14 mouse cellular contexts compared by ENCODE assay signal in genomic region chr9:18431687-18432086, GRCm38 (mm10). TPM values are rescaled to one million over a fixed set of nuclear protein-coding genes. Genes with fewer than 3 reads are reported as not detected.
DNase-seq lines count a peak whose midpoint lies in the region; ATAC-seq lines count a peak whose summit lies in the region.
"Had no signal": no experiment of that assay in that cellular context is flagged by ENCODE, and none has a peak within 500 bp of the region (broad histone marks: within the 10 kb centered on the region; RNA-seq: fewer than 3 reads in every experiment).

No protein-coding gene starts in this region.

- H3K4me1 ChIP-seq in heart, embryonic 10.5 days = no peaks in the 10 kb centered on the region
- no peaks in the 10 kb centered on the region for H3K4me1 ChIP-seq in midbrain, embryonic 16.5 days (ENCODE audit: control insufficient read depth, insufficient read depth, low read length)
- H3K4me1 ChIP-seq: midbrain, embryonic 13.5 days had no signal

- no peak overlapping the region for H3K4me2 ChIP-seq in midbrain, embryonic 16.5 days (ENCODE audit: low read length)
- H3K4me2 ChIP-seq: midbrain, embryonic 13.5 days had no signal

- H3K9me3 ChIP-seq in heart, embryonic 10.5 days = no peaks in the 10 kb centered on the region
- no peaks in the 10 kb centered on the region for H3K9me3 ChIP-seq in midbrain, embryonic 16.5 days (replicated peaks; ENCODE audit: control insufficient read depth, low read length, poor library complexity, severe bottlenecking)
- H3K9me3 ChIP-seq: midbrain, embryonic 13.5 days had no signal

- no peaks in the 10 kb centered on the region for H3K27me3 ChIP-seq in heart, embryonic 10.5 days (ENCODE audit: insufficient read depth, poor library complexity, severe bottlenecking)
- H3K27me3 ChIP-seq in midbrain, embryonic 16.5 days (ENCODE audit: control insufficient read depth, insufficient read depth, low read depth, low read length) = no peaks in the 10 kb centered on the region
- H3K27me3 ChIP-seq: midbrain, embryonic 13.5 days had no signal

- no peak for ATAC-seq in midbrain, embryonic 16.5 days
- ATAC-seq: intestine, embryonic 16.5 days; midbrain, embryonic 13.5 days had no signal

- H3K27ac ChIP-seq in heart, embryonic 10.5 days = no peak overlapping the region
- H3K27ac ChIP-seq in midbrain, embryonic 16.5 days (ENCODE audit: low read length) = no peak overlapping the region
- H3K27ac ChIP-seq: midbrain, embryonic 13.5 days had no signal

- no peak overlapping the region for H3K4me3 ChIP-seq in heart, embryonic 10.5 days
- no peak overlapping the region for H3K4me3 ChIP-seq in midbrain, embryonic 16.5 days (ENCODE audit: low read depth, low read length)
- H3K4me3 ChIP-seq: erythroblast, embryonic 14.5 days; midbrain, embryonic 13.5 days had no signal

- 72% methylated on average over 10 of the region's 10 CpGs for WGBS in heart, embryonic 10.5 days
- WGBS in midbrain, embryonic 16.5 days = 87% methylated on average over 10 of the region's 10 CpGs

- no peaks in the 10 kb centered on the region for H3K36me3 ChIP-seq in heart, embryonic 10.5 days
- H3K36me3 ChIP-seq in midbrain, embryonic 16.5 days (ENCODE audit: control insufficient read depth, insufficient read depth, low read length) = no peaks in the 10 kb centered on the region
- H3K36me3 ChIP-seq: midbrain, embryonic 13.5 days had no signal

- DNase-seq in adrenal gland, postnatal 25 days = peak; percentile 5
- no peak for DNase-seq in adrenal gland, adult (ENCODE audit: inconsistent age in 2 of 2, low spot score in 1 of 2)
- peak; percentile 14 for DNase-seq in heart, postnatal 4 days
- no peak for DNase-seq in heart, embryonic 10.5 days (ENCODE audit: low spot score)
- DNase-seq in right cerebral cortex, postnatal 10 days (ENCODE audit: low spot score in 2 of 2) = peak; percentile 27 to 28
- no peak for DNase-seq in right cerebral cortex, adult 18-20 months
- no peak for DNase-seq in embryo, embryonic 11 days
- DNase-seq: cerebellum, adult 11 months had no signal

- no peak overlapping the region for H3K9ac ChIP-seq in midbrain, embryonic 16.5 days (ENCODE audit: low read depth, low read length)
- H3K9ac ChIP-seq: midbrain, embryonic 13.5 days had no signal

RNA-seq across cellular contexts. Expression of gene Mbd3l2, which starts 1.2 kb away (rescaled TPM):
- not detected in 2 replicates for total RNA-seq in adrenal gland, postnatal 25 days (2021)
- total RNA-seq in heart, postnatal 4 days (2021) = not detected
- polyA plus RNA-seq in heart, embryonic 10.5 days (2016; fragmentation: Nextera tagmentation; extraction: Ambion mirVana) = not detected in 2 replicates
- 0.09 and 0.20 TPM in 2 replicates for polyA plus RNA-seq in midbrain, embryonic 16.5 days (2015; fragmentation: Nextera tagmentation; extraction: Ambion mirVana)
- polyA plus RNA-seq: C2C12; erythroblast, embryonic 14.5 days; intestine, embryonic 16.5 days; liver, embryonic 16.5 days had no signal

RNA-seq across cellular contexts. Expression of gene Ubtfl1, which starts 27.5 kb away (rescaled TPM):
- total RNA-seq in adrenal gland, postnatal 25 days (2021) = not detected in 2 replicates
- total RNA-seq in heart, postnatal 4 days (2021) = not detected
- polyA plus RNA-seq in heart, embryonic 10.5 days (2016; fragmentation: Nextera tagmentation; extraction: Ambion mirVana) = not detected in 2 replicates
- not detected in 2 replicates for polyA plus RNA-seq in midbrain, embryonic 16.5 days (2015; fragmentation: Nextera tagmentation; extraction: Ambion mirVana)
- polyA plus RNA-seq: erythroblast, embryonic 14.5 days; intestine, embryonic 16.5 days; liver, embryonic 16.5 days; midbrain, embryonic 13.5 days had no signal

RNA-seq across cellular contexts. Expression of gene Naalad2, which starts 28.9 kb away (rescaled TPM):
- 2.7 and 4.2 TPM in 2 replicates for total RNA-seq in adrenal gland, postnatal 25 days (2021)
- 10 to 100 TPM; 10.7 to 13.3 TPM for total RNA-seq in heart, postnatal 4 days (2021)
- polyA plus RNA-seq in heart, embryonic 10.5 days (2016; fragmentation: Nextera tagmentation; extraction: Ambion mirVana) = 1.1 and 1.2 TPM in 2 replicates
- polyA plus RNA-seq in midbrain, embryonic 16.5 days (2015; fragmentation: Nextera tagmentation; extraction: Ambion mirVana) = 2.0 and 2.4 TPM in 2 replicates
- polyA plus RNA-seq: erythroblast, embryonic 14.5 days had no signal

RNA-seq across cellular contexts. Expression of gene Zfp558, which starts 46.4 kb away (rescaled TPM):
- 2.1 and 2.6 TPM in 2 replicates for total RNA-seq in adrenal gland, postnatal 25 days (2021)
- total RNA-seq in heart, postnatal 4 days (2021) = 1 to 10 TPM; 2.5 to 3.6 TPM
- polyA plus RNA-seq in heart, embryonic 10.5 days (2016; fragmentation: Nextera tagmentation; extraction: Ambion mirVana) = 4.2 and 4.5 TPM in 2 replicates
- 49.4 and 50.9 TPM in 2 replicates for polyA plus RNA-seq in midbrain, embryonic 16.5 days (2015; fragmentation: Nextera tagmentation; extraction: Ambion mirVana)
- polyA plus RNA-seq: erythroblast, embryonic 14.5 days had no signal

RNA-seq across cellular contexts. Expression of gene Mbd3l1, which starts 46.5 kb away (rescaled TPM):
- total RNA-seq in adrenal gland, postnatal 25 days (2021) = not detected in 2 replicates
- total RNA-seq in heart, postnatal 4 days (2021) = not detected
- not detected in 2 replicates for polyA plus RNA-seq in heart, embryonic 10.5 days (2016; fragmentation: Nextera tagmentation; extraction: Ambion mirVana)
- not detected in 2 replicates for polyA plus RNA-seq in midbrain, embryonic 16.5 days (2015; fragmentation: Nextera tagmentation; extraction: Ambion mirVana)
- polyA plus RNA-seq: C2C12; erythroblast, embryonic 14.5 days; intestine, embryonic 16.5 days; liver, embryonic 16.5 days; midbrain, embryonic 13.5 days had no signal

Comparison
In these comparisons a context has a peak if more than half of its experiments do, and no peak if none do; other contexts are left out.
1. DNase-seq: peak in adrenal gland, postnatal 25 days (single experiment), heart, postnatal 4 days (single experiment) and right cerebral cortex, postnatal 10 days (2 of 2); none in adrenal gland, adult (0 of 2), heart, embryonic 10.5 days (single experiment), right cerebral cortex, adult 18-20 months (single experiment) and embryo, embryonic 11 days (single experiment).